Mouse (Mus musculus) layer of hippocampus, adult 11-12 months (tissue): Measurements from ENCODE around the gene Bcl2l2.

Source experiments
- DNase-seq: peaks from one replicate; pipeline ENCODE4 v3.0.0; 2022; ENCODE audit warnings: low spot score

Gene Bcl2l2

DNA sequence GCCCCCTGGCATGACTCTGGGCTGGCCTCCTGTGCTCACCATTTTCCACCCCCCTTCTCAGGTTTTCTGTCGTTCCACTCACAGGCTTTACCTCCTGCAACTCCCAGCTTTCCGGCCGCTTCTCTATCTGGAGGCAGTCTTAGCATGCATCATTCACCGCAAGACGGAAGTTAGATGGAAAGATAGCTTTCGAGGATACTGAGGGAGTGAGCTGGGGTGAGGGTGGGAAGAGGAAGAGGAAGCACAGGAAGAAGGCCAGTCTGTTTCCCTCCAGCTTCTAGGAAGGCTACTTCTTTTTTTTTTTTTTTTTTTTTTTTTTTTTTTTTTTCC lies 53.6 kb downstream of the Bcl2l2 start:
- no peak for DNase-seq

- DNase-seq = no peak
Measured at GRCm38 (mm10) chr14:54937361-54938182, 54.4 kb downstream of the Bcl2l2 start.
